Mouse (Mus musculus): ENCODE results near the gene Atp6v1b1. TPM values are rescaled to one million over a fixed set of nuclear protein-coding genes. Genes with fewer than 3 reads are reported as not detected.
A peak's percentile ranks its signal among the peaks of the same experiment; 100 is the strongest.

Atp6v1b1 gene
- polyA plus RNA-seq (2015; fragmentation: Nextera tagmentation; extraction: Ambion mirVana), result 3.7 and 5.2 TPM in 2 replicates

DNA sequence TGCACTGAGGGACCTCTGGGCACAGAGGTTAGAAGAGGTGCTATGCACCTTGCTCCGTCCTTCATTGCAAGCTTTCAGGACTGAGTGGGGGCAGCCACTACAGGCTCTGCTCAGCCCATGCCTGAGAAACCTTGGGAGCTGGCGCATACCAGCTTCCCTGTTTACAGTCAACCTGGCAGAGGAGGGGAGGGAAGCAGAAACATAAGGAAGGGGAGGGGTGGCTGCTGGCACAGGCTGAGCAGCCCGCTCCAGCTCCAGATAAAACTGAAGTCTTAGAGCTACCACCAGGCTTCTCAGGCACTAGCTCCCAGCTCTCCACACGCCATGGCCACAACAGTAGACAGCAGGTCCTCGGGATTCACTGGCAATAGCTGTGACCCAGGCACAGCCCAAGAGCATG, at the start of gene Atp6v1b1:
TSS of gene Atp6v1b1 (plus strand) at position 230 of the 400 bp plus-strand sequence.
- H3K9ac ChIP-seq, result no peak within 1 kb of the TSS
- WGBS, result 54% methylated on average over 5 of the region's 5 CpGs
- H3K27ac ChIP-seq (replicated peaks), result no peak within 1 kb of the TSS
- no peak within 1 kb of the TSS for H3K4me2 ChIP-seq (replicated peaks)
- no peak for ATAC-seq (ENCODE audit: insufficient number of reproducible peaks, low FRiP score, low TSS enrichment, low read depth)
- H3K36me3 ChIP-seq, result no peaks in the 10 kb centered on the region
- peaks cover 6% of the 10 kb centered on the region; the same call in 1 of the 2 replicates for H3K4me1 ChIP-seq
- 0 out of 2 replicates have a peak, but pooled peaks cover 3% of the 10 kb centered on the region for H3K27me3 ChIP-seq
- H3K4me3 ChIP-seq (replicated peaks), result no peak within 1 kb of the TSS
- no peaks in the 10 kb centered on the region for H3K9me3 ChIP-seq (replicated peaks)

DNA sequence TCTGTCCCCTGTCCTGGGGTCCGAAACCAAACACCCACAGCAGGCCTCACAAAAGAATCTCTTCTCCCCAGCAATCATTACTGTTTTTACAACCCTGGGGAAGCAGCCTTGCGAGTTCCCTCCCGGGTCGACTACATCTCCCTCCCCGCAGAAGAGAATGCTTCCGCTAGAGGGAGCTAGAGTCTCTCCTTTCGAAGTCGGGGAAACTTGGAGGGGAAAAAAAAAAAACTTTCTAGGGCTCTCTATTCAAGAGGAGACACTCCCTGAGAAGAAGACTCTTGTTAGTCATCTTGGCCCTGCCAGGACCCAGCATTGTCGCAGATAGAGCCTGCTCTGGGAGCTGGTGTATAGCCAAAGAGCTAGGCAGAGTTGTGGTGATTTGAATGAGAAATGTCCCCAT, 49.0 kb upstream of the Atp6v1b1 start:
- peaks cover 93% of the 10 kb centered on the region for H3K27me3 ChIP-seq
- no peak overlapping the region for H3K27ac ChIP-seq (replicated peaks)
- no peaks in the 10 kb centered on the region for H3K36me3 ChIP-seq
- H3K4me1 ChIP-seq, result no peaks in the 10 kb centered on the region
- no peak overlapping the region for H3K4me3 ChIP-seq (replicated peaks)
- H3K4me2 ChIP-seq (replicated peaks), result no peak overlapping the region
- ATAC-seq (ENCODE audit: insufficient number of reproducible peaks, low FRiP score, low TSS enrichment, low read depth), result no peak
- H3K9me3 ChIP-seq (replicated peaks), result no peaks in the 10 kb centered on the region
- whole genome bisulfite sequencing, result under 1% methylated on average over 9 of the region's 9 CpGs
- no peak overlapping the region for H3K9ac ChIP-seq

DNA sequence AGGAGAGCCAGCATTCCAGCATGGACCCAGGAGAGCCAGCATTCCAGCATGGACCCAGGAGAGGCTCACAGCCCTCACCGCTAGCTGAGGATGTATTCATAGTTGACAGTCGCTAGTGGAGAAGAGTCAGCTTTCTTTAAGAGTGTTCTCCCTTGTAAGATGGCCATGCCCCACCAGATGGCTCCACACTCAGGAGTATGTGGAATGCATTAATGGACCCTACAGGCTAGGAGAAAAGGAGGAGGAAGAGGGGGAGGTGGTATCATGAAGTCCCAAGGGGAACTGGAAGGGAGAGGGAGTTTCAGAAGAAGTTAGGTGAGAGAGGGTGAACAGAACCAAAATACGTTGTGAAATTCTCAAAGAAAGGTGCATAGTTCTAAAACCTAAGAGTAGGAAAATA, 47.1 kb upstream of the Atp6v1b1 start:
- 7% methylated on average over 3 of the region's 3 CpGs for WGBS
- no peak for ATAC-seq (ENCODE audit: insufficient number of reproducible peaks, low FRiP score, low TSS enrichment, low read depth)

GRCm38 (mm10) chr6:83696684-83697083, 46.1 kb upstream of the Atp6v1b1 start:
- Histone ChIP-seq H3K9me3 (replicated peaks) (no peaks in the 10 kb centered on the region), H3K9ac (no peak overlapping the region), H3K27ac (replicated peaks) (no peak overlapping the region), H3K4me1 (no peaks in the 10 kb centered on the region), H3K4me3 (replicated peaks) (no peak overlapping the region), H3K27me3 (peaks cover 96% of the 10 kb centered on the region), H3K4me2 (replicated peaks) (no peak overlapping the region), H3K36me3 (no peaks in the 10 kb centered on the region)
- WGBS, result 3% methylated on average over 7 of the region's 7 CpGs
- no peak for ATAC-seq (ENCODE audit: insufficient number of reproducible peaks, low FRiP score, low TSS enrichment, low read depth)

More for the DNA sequence above, 47.1 kb upstream of the Atp6v1b1 start:
- Histone ChIP-seq H3K27me3 (peaks cover 97% of the 10 kb centered on the region), H3K27ac (replicated peaks) (no peak overlapping the region), H3K4me2 (replicated peaks) (no peak overlapping the region), H3K4me1 (no peaks in the 10 kb centered on the region), H3K9me3 (replicated peaks) (no peaks in the 10 kb centered on the region), H3K4me3 (replicated peaks) (no peak overlapping the region), H3K9ac (no peak overlapping the region), H3K36me3 (no peaks in the 10 kb centered on the region)

DNA sequence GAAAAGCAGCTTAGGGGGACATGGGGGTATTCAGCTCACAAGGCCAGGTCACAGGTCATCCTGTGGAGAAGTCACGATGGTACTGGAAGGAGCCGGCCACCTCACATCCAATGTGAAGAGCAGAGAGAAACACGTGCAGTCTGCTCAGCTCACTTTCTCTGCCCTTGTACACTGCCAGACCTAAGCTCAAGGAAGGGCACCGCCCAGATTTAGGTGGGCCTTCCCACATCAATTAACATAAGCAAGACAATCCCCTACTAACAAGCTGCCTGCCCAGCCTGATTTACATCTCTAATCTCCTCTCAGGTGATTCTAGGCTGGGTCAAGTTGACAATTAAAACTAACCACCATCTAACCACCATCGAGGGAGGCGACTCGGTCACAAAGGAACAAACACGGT, 44.9 kb upstream of the Atp6v1b1 start:
- Histone ChIP-seq H3K36me3 (no peaks in the 10 kb centered on the region), H3K27ac (replicated peaks) (no peak overlapping the region), H3K4me3 (replicated peaks) (no peak overlapping the region), H3K9me3 (replicated peaks) (no peaks in the 10 kb centered on the region), H3K9ac (no peak overlapping the region), H3K4me1 (peaks cover 9% of the 10 kb centered on the region), H3K4me2 (replicated peaks) (no peak overlapping the region), H3K27me3 (peaks cover 95% of the 10 kb centered on the region)
- no peak for ATAC-seq (ENCODE audit: insufficient number of reproducible peaks, low FRiP score, low TSS enrichment, low read depth)
- 4% methylated on average over 8 of the region's 8 CpGs for WGBS

DNA sequence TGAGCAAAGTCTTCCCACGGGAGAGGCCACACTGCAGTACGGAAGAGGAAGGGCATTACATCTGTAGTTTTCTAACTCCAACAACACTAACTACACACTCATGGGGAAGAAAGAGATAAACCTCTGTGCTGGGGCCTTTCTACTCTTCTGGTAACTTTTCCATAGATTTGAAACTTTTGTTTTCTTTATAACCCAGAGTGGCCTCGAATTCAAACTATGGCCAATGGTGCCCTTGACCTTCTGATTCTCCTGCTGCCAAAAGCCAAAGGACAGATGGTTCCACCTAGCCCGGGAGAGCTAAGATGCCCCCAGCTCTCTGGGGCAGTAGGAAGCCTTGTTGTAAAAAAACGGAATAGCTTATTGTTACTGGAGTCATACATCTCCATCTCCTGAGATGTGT, 42.8 kb upstream of the Atp6v1b1 start:
- Histone ChIP-seq H3K4me2 (replicated peaks) (no peak overlapping the region), H3K9ac (no peak overlapping the region), H3K27me3 (peaks cover 94% of the 10 kb centered on the region), H3K27ac (replicated peaks) (no peak overlapping the region), H3K9me3 (replicated peaks) (no peaks in the 10 kb centered on the region), H3K36me3 (no peaks in the 10 kb centered on the region), H3K4me3 (replicated peaks) (no peak overlapping the region), H3K4me1 (peaks cover 9% of the 10 kb centered on the region)
- 3% methylated on average over 5 of the region's 5 CpGs for WGBS
- no peak for ATAC-seq (ENCODE audit: insufficient number of reproducible peaks, low FRiP score, low TSS enrichment, low read depth)

DNA sequence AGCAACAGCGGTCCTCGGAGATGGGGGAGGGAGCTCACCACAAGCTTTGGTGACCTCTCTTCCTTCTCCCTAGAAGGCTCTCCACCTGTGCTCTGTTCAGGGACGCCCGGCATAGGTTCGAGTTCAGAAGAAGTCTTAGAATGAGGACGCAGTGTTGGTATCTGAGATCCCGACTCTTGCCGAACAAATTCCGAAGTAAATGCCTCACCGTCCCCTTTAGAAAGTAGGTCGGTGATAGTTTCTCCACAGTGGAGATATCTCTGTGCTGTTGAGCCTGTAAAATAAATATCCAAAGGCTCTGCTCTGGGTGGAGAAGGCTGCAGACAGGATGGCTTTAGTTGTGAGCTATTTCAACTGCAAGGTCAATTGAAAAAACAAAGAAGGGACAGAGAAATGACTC, 41.8 kb upstream of the Atp6v1b1 start:
- Histone ChIP-seq H3K4me3 (replicated peaks) (no peak overlapping the region), H3K36me3 (no peaks in the 10 kb centered on the region), H3K9ac (no peak overlapping the region), H3K27ac (replicated peaks) (no peak overlapping the region), H3K27me3 (peaks cover 94% of the 10 kb centered on the region), H3K4me2 (replicated peaks) (no peak overlapping the region), H3K9me3 (replicated peaks) (no peaks in the 10 kb centered on the region), H3K4me1 (peaks cover 9% of the 10 kb centered on the region)
- under 1% methylated on average over 11 of the region's 11 CpGs for WGBS
- ATAC-seq (ENCODE audit: insufficient number of reproducible peaks, low FRiP score, low TSS enrichment, low read depth), result no peak

DNA sequence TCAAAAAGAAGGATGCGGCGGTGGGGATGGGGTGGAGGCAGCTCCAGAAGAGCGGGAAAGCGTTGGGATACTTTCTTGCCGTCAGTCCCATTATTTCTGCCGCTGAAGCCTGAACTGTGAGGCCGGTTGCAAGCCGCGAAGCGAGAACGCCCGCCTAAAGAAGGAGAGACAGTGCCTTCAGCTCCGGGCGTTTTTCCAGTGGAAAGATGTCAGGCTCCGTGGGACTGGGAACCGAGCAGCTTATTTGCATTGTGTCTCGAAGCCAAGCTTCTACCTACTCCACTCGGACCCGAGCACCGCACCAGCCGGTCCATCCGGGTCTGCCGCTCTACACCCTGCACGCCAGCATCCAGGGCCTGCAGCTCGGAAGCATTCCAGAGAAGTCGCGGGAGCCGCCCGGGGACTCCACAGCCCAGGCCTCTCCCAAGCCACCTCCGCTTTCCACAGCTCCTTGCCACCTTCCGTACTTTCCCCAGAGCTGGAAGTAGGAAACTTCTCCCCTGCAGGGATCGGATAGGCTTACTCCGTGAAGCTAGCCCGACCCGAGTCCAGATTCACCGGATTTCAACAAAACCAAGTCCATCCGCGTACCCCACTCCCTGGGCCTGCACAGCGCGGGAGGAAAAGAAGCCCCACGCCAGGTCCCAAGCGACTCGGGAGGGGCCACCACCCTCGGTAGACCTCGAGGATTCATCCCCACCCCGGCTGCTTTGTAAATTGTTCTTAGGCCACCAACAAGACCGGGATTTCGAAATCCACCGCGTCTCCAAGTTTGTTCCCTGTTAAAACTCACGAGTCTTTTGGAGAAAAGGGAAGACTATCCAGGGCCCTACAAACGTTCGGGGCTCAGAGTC, 40.4 kb upstream of the Atp6v1b1 start:
- Histone ChIP-seq H3K27me3 (peaks cover 94% of the 10 kb centered on the region), H3K4me2 (replicated peaks) (peak overlapping the region; percentile 21; the same call in 1 of the 2 replicates), H3K9me3 (replicated peaks) (no peaks in the 10 kb centered on the region), H3K36me3 (no peaks in the 10 kb centered on the region), H3K4me3 (replicated peaks) (peak overlapping the region; percentile 18), H3K27ac (replicated peaks) (no peak overlapping the region), H3K9ac (no peak overlapping the region), H3K4me1 (peaks cover 9% of the 10 kb centered on the region)
- WGBS, result 2% methylated on average over 53 of the region's 53 CpGs
- no peak for ATAC-seq (ENCODE audit: insufficient number of reproducible peaks, low FRiP score, low TSS enrichment, low read depth)

- peaks cover 94% of the 10 kb centered on the region for H3K27me3 ChIP-seq
- ATAC-seq (ENCODE audit: insufficient number of reproducible peaks, low FRiP score, low TSS enrichment, low read depth), result no peak
- H3K4me2 ChIP-seq (replicated peaks), result no peak overlapping the region
- H3K36me3 ChIP-seq, result no peaks in the 10 kb centered on the region
- peaks cover 9% of the 10 kb centered on the region for H3K4me1 ChIP-seq
- no peak overlapping the region for H3K9ac ChIP-seq
- no peaks in the 10 kb centered on the region for H3K9me3 ChIP-seq (replicated peaks)
- H3K4me3 ChIP-seq (replicated peaks), result no peak overlapping the region
- no peak overlapping the region for H3K27ac ChIP-seq (replicated peaks)
- WGBS, result 2% methylated on average over 27 of the region's 27 CpGs
These were observed 39.6 kb upstream of the Atp6v1b1 start for GRCm38 (mm10) chr6:83703000-83703721.

DNA sequence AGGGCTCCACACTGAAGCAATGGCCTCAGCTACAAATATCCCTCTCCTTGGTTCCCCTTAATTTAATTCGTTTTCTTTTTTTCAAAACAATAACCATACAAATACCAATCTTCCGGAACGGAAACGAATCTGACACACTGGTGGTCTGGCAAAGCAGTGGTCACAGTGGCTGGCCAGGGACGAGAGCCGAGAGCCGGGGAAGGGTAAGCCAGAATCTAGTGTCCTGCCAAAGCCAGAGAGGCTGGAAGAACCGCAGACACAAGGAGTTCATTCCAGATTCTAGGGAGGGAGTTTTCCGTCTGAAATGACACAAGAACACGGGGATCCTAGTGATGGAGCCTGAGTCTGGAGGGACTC, 39.1 kb upstream of the Atp6v1b1 start:
- Histone ChIP-seq H3K4me3 (replicated peaks) (no peak overlapping the region), H3K27ac (replicated peaks) (no peak overlapping the region), H3K9ac (no peak overlapping the region), H3K4me1 (peaks cover 9% of the 10 kb centered on the region), H3K4me2 (replicated peaks) (no peak overlapping the region), H3K27me3 (peaks cover 94% of the 10 kb centered on the region), H3K9me3 (replicated peaks) (no peaks in the 10 kb centered on the region), H3K36me3 (no peaks in the 10 kb centered on the region)
- WGBS, result 3% methylated on average over 10 of the region's 10 CpGs
- no peak for ATAC-seq (ENCODE audit: insufficient number of reproducible peaks, low FRiP score, low TSS enrichment, low read depth)

GRCm38 (mm10) chr6:83704294-83704693, 38.5 kb upstream of the Atp6v1b1 start:
- Histone ChIP-seq H3K9ac (no peak overlapping the region), H3K4me1 (peaks cover 9% of the 10 kb centered on the region), H3K36me3 (no peaks in the 10 kb centered on the region), H3K9me3 (replicated peaks) (no peaks in the 10 kb centered on the region), H3K4me2 (replicated peaks) (no peak overlapping the region), H3K27me3 (peaks cover 94% of the 10 kb centered on the region), H3K4me3 (replicated peaks) (no peak overlapping the region), H3K27ac (replicated peaks) (no peak overlapping the region)
- WGBS, result 7% methylated on average over 1 of the region's 1 CpGs
- ATAC-seq (ENCODE audit: insufficient number of reproducible peaks, low FRiP score, low TSS enrichment, low read depth), result no peak

All from embryonic facial prominence, embryonic 15.5 days (tissue).